Mouse (Mus musculus) heart, embryonic 12.5 days (tissue): Measurements from ENCODE around the gene St3gal3. TPM values are rescaled to one million over a fixed set of nuclear protein-coding genes. Genes with fewer than 3 reads are reported as not detected.
A peak's percentile ranks its signal among the peaks of the same experiment; 100 is the strongest.

Experiments used
- ATAC-seq: fragments of 200-750 bp; cut with Nextera tagmentation; 2 replicates; pipeline ENCODE4 v1.8.0; 2017; ENCODE audit warnings: moderate TSS enrichment, moderate library complexity; ENCODE audit not compliant: insufficient number of reproducible peaks, low FRiP score
- H3K27ac ChIP-seq: fragments of 300-500 bp; sonication (generic); 2 replicates; pipeline ENCODE4 v1.5.1; 2016; ENCODE audit warnings: mild to moderate bottlenecking, moderate library complexity; ENCODE audit not compliant: poor library complexity, severe bottlenecking
- H3K27me3 ChIP-seq: fragments of 300-500 bp; sonication (generic); replicated peaks from 2 replicates; pipeline ENCODE4 v1.6.1; 2016; ENCODE audit warnings: mild to moderate bottlenecking, moderate library complexity
- H3K36me3 ChIP-seq: fragments of 300-500 bp; sonication (generic); 2 replicates; pipeline ENCODE4 v1.6.1; 2016; ENCODE audit warnings: mild to moderate bottlenecking, moderate library complexity
- H3K4me1 ChIP-seq: fragments of 300-500 bp; sonication (generic); replicated peaks from 2 replicates; pipeline ENCODE4 v1.6.1; 2016; ENCODE audit warnings: mild to moderate bottlenecking
- H3K4me2 ChIP-seq: fragments of 300-500 bp; sonication (generic); 2 replicates; pipeline ENCODE4 v1.6.1; 2016; ENCODE audit warnings: mild to moderate bottlenecking, moderate library complexity
- H3K4me3 ChIP-seq: fragments of 300-500 bp; sonication (generic); 2 replicates; pipeline ENCODE4 v1.5.1; 2016; ENCODE audit warnings: mild to moderate bottlenecking
- H3K9ac ChIP-seq: fragments of 300-500 bp; sonication (generic); 2 replicates; pipeline ENCODE4 v1.6.1; 2016; ENCODE audit warnings: mild to moderate bottlenecking, moderate library complexity
- H3K9me3 ChIP-seq: fragments of 300-500 bp; sonication (generic); replicated peaks from 2 replicates; pipeline ENCODE4 v1.6.1; 2016; ENCODE audit warnings: mild to moderate bottlenecking, moderate library complexity
- WGBS: fragments of 180-500 bp; shearing (Covaris S2); methylation state at CpG from one replicate; pipeline ENCODE4 v1.1.7; 2016; 5-methylcytosine and 5-hydroxymethylcytosine counted together
- polyA plus RNA-seq: library from polyadenylated mRNA; unstranded; fragments of >200 nt; fragmentation: Nextera tagmentation; extraction: Ambion mirVana; gene quantifications from 2 replicates; pipeline ENCODE4 v1.2.1, GENCODE M21; 2016

St3gal3 gene
- polyA plus RNA-seq, 1 experiment from 2014 or later, result 7.4 TPM

- ATAC-seq, result 0 out of 2 replicates have a peak, but pooled peaks have one; percentile 10
- H3K9me3 ChIP-seq, result no peaks in the 10 kb centered on the region
- H3K27ac ChIP-seq, result no peak overlapping the region; the same call in 1 of the 2 replicates
- peaks cover 43% of the 10 kb centered on the region for H3K4me1 ChIP-seq
- H3K4me2 ChIP-seq, result peak overlapping the region; percentile 66
- H3K36me3 ChIP-seq, result no peaks in the 10 kb centered on the region
- H3K9ac ChIP-seq, result peak overlapping the region; percentile 58
- H3K27me3 ChIP-seq, result no peaks in the 10 kb centered on the region; the same call in 1 of the 2 replicates
- peak overlapping the region; percentile 17 for H3K4me3 ChIP-seq
- 9% methylated on average over 20 of the region's 20 CpGs for WGBS
Observed at GRCm38 (mm10) chr4:117997381-117998269, 137.1 kb downstream of the St3gal3 start.

DNA sequence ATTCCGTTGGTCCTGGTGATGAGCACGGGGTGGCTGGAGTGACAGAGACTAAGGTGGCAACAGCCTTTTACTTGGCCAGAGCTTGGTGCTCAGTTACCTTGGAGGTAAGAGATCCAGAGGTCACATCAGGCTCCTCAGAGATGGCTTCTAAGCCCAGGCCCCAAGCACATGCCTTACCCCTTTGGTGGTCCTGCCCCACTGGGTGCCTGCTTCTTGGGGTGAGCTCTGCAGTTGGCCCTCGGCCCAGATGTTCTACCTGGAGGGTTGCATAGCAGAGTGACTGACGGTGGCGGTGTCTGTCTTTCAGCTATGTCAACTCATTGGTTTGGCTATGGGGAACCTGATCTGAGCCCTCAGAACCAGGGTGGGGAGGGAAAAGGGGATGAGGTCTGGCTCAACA lies 138.0 kb downstream of the St3gal3 start:
- WGBS, result 76% methylated on average over 5 of the region's 5 CpGs
- Histone ChIP-seq H3K9me3 (no peaks in the 10 kb centered on the region), H3K27me3 (no peaks in the 10 kb centered on the region; the same call in 1 of the 2 replicates), H3K4me2 (0 out of 2 replicates have a peak overlapping the region, but pooled peaks have one; percentile 66), H3K9ac (peak overlapping the region; percentile 6; the same call in 1 of the 2 replicates), H3K36me3 (no peaks in the 10 kb centered on the region), H3K4me1 (peaks cover 43% of the 10 kb centered on the region), H3K4me3 (no peak overlapping the region), H3K27ac (no peak overlapping the region)
- no peak for ATAC-seq

- H3K27ac ChIP-seq, result no peak overlapping the region
- H3K9me3 ChIP-seq, result no peaks in the 10 kb centered on the region
- H3K4me1 ChIP-seq, result peaks cover 34% of the 10 kb centered on the region
- no peaks in the 10 kb centered on the region; the same call in 1 of the 2 replicates for H3K27me3 ChIP-seq
- no peaks in the 10 kb centered on the region for H3K36me3 ChIP-seq
- H3K4me3 ChIP-seq, result no peak overlapping the region
- H3K9ac ChIP-seq, result no peak overlapping the region
- 96% methylated on average over 1 of the region's 1 CpGs for WGBS
- no peak for ATAC-seq
- H3K4me2 ChIP-seq, result no peak overlapping the region
Observed at GRCm38 (mm10) chr4:117995461-117995860, 139.3 kb downstream of the St3gal3 start.

- 81% methylated on average over 2 of the region's 2 CpGs for WGBS
- no peak overlapping the region for H3K4me3 ChIP-seq
- no peaks in the 10 kb centered on the region; the same call in 1 of the 2 replicates for H3K27me3 ChIP-seq
- peaks cover 25% of the 10 kb centered on the region for H3K4me1 ChIP-seq
- H3K27ac ChIP-seq, result no peak overlapping the region
- ATAC-seq, result no peak
- H3K36me3 ChIP-seq, result no peaks in the 10 kb centered on the region
- no peak overlapping the region for H3K4me2 ChIP-seq
- no peak overlapping the region for H3K9ac ChIP-seq
- no peaks in the 10 kb centered on the region for H3K9me3 ChIP-seq
Observed at GRCm38 (mm10) chr4:117993421-117993820, 141.3 kb downstream of the St3gal3 start.

DNA sequence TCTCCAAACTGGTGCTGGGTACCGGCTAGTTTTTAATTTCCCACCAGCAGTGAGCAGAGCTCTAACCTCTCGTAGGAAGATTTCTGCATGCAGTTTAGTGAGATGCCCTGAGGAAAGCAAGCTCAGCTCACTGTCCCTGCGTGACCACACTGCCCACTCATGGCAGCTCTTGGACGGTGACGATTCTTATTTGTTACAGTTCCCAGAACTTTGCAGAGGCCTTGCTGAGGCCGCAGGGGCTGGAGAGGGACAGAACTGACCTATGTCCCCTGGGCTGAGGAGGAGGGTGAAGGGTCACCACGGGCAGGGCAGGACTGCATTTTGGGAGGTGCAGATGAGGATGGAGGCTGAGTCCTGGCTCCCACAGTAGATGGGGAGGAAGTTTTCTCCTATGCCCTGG lies 141.8 kb downstream of the St3gal3 start:
- H3K36me3 ChIP-seq, result no peaks in the 10 kb centered on the region
- H3K27ac ChIP-seq, result no peak overlapping the region
- no peak overlapping the region for H3K9ac ChIP-seq
- H3K4me2 ChIP-seq, result no peak overlapping the region
- 70% methylated on average over 7 of the region's 7 CpGs for WGBS
- ATAC-seq, result no peak
- peaks cover 25% of the 10 kb centered on the region for H3K4me1 ChIP-seq
- H3K27me3 ChIP-seq, result no peaks in the 10 kb centered on the region
- H3K4me3 ChIP-seq, result no peak overlapping the region
- no peaks in the 10 kb centered on the region for H3K9me3 ChIP-seq

GRCm38 (mm10) chr4:117992036-117992435 lies 142.7 kb downstream of the St3gal3 start:
- peaks cover 23% of the 10 kb centered on the region for H3K4me1 ChIP-seq
- no peak overlapping the region for H3K27ac ChIP-seq
- H3K9me3 ChIP-seq, result no peaks in the 10 kb centered on the region
- WGBS, result 89% methylated on average over 3 of the region's 3 CpGs
- no peak overlapping the region for H3K4me3 ChIP-seq
- no peak for ATAC-seq
- H3K9ac ChIP-seq, result no peak overlapping the region
- no peaks in the 10 kb centered on the region for H3K36me3 ChIP-seq
- H3K4me2 ChIP-seq, result no peak overlapping the region
- no peaks in the 10 kb centered on the region for H3K27me3 ChIP-seq

DNA sequence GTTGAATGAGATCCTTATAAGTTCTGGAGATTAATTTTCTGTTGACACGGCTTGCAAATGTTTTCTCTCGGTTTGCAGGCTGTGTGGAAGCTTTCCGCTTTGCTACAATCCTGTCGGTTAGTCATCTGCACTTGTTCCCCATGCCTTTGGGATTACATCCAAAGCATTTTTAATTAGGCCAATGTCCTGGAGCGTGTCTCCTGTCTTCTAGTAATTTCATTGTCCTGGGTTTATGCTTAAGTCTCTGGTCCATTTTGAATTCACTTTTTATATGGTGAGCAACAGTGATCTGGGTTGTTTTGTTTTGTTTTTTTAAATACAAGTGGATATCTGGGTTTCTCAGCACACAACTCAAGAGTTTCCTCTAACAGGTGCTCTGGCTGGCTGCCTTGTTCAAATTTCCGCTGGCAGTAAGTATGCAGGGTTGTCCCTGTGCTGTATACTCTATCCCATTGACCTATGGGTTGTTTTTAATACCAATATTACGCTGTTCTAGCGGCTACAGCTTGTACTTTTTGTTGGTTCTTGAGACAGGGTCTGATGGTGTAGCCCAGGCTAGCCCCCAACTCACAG lies 143.6 kb downstream of the St3gal3 start:
- Histone ChIP-seq H3K36me3 (no peaks in the 10 kb centered on the region), H3K4me3 (no peak overlapping the region), H3K4me1 (peaks cover 25% of the 10 kb centered on the region), H3K27ac (no peak overlapping the region), H3K9me3 (no peaks in the 10 kb centered on the region), H3K9ac (no peak overlapping the region), H3K27me3 (no peaks in the 10 kb centered on the region), H3K4me2 (no peak overlapping the region)
- 90% methylated on average over 8 of the region's 8 CpGs for WGBS
- no peak for ATAC-seq

DNA sequence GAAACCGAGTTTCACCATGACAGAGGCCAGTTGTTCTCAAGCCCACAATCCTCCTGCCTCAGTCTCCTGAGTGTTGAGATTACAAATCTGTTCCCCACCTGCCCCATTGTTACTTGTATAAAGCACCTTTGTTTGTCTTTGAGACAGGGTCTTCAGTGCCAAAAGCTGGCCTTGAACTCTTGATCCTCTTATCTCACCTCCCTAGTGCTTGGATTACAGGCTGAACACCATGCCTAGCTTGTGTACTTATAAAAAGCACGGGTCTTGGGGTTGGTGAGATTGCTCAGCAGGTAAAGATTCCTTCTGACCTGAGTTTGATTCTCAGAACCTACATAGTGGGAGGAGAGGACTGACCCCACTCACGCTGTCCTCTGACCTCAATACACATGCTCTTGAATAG lies 144.1 kb downstream of the St3gal3 start:
- no peak overlapping the region for H3K4me3 ChIP-seq
- WGBS, result 63% methylated on average over 3 of the region's 3 CpGs
- no peaks in the 10 kb centered on the region for H3K36me3 ChIP-seq
- H3K4me1 ChIP-seq, result peaks cover 29% of the 10 kb centered on the region
- H3K9me3 ChIP-seq, result no peaks in the 10 kb centered on the region
- no peak overlapping the region for H3K9ac ChIP-seq
- H3K4me2 ChIP-seq, result no peak overlapping the region
- ATAC-seq, result no peak
- no peaks in the 10 kb centered on the region for H3K27me3 ChIP-seq
- H3K27ac ChIP-seq, result no peak overlapping the region

GRCm38 (mm10) chr4:117989801-117990200 lies 144.9 kb downstream of the St3gal3 start:
- Histone ChIP-seq H3K36me3 (no peaks in the 10 kb centered on the region), H3K4me2 (no peak overlapping the region), H3K4me1 (peaks cover 37% of the 10 kb centered on the region), H3K9ac (no peak overlapping the region), H3K27me3 (no peaks in the 10 kb centered on the region), H3K4me3 (no peak overlapping the region), H3K9me3 (no peaks in the 10 kb centered on the region), H3K27ac (no peak overlapping the region)
- ATAC-seq, result no peak
- 87% methylated on average over 12 of the region's 12 CpGs for WGBS

- WGBS, result 17% methylated on average over 8 of the region's 8 CpGs
- no peak for ATAC-seq
- H3K9ac ChIP-seq, result no peak overlapping the region
- no peaks in the 10 kb centered on the region for H3K27me3 ChIP-seq
- no peaks in the 10 kb centered on the region for H3K9me3 ChIP-seq
- H3K27ac ChIP-seq, result peak overlapping the region; percentile 78
- H3K4me3 ChIP-seq, result no peak overlapping the region
- H3K4me1 ChIP-seq, result peaks cover 63% of the 10 kb centered on the region
- H3K36me3 ChIP-seq, result no peaks in the 10 kb centered on the region
- peak overlapping the region; percentile 53 for H3K4me2 ChIP-seq
Observed at GRCm38 (mm10) chr4:117986766-117987165, 147.9 kb downstream of the St3gal3 start.

- peak overlapping the region; percentile 30; the same call in 1 of the 2 replicates for H3K9ac ChIP-seq
Observed at GRCm38 (mm10) chr4:117984993-117985587, 149.6 kb downstream of the St3gal3 start.

More at GRCm38 (mm10) chr4:117984993-117985587, 149.6 kb downstream of the St3gal3 start:
- 50% methylated on average over 8 of the region's 8 CpGs for WGBS
- Histone ChIP-seq H3K4me1 (peaks cover 63% of the 10 kb centered on the region), H3K4me3 (no peak overlapping the region), H3K9me3 (no peaks in the 10 kb centered on the region), H3K27ac (peak overlapping the region; percentile 79), H3K4me2 (peak overlapping the region; percentile 28), H3K36me3 (no peaks in the 10 kb centered on the region), H3K27me3 (no peaks in the 10 kb centered on the region)
- ATAC-seq, result no peak
